Mouse (Mus musculus) neural tube, embryonic 12.5 days (tissue): ENCODE measurements around the gene Ifitm3. TPM values are rescaled to one million over a fixed set of nuclear protein-coding genes. Genes with fewer than 3 reads are reported as not detected.

Source experiments
- ATAC-seq: fragments of 200-750 bp; cut with Nextera tagmentation; 2 replicates; pipeline ENCODE4 v1.8.0; 2017; ENCODE audit warnings: low read depth, mild to moderate bottlenecking, moderate TSS enrichment, moderate library complexity; ENCODE audit not compliant: low FRiP score
- H3K27ac ChIP-seq: fragments of 300-500 bp; sonication (generic); 2 replicates; pipeline ENCODE4 v1.5.1; 2016
- H3K27me3 ChIP-seq: fragments of 300-500 bp; sonication (generic); replicated peaks from 2 replicates; pipeline ENCODE4 v1.6.1; 2016; ENCODE audit warnings: mild to moderate bottlenecking
- H3K36me3 ChIP-seq: fragments of 300-500 bp; sonication (generic); 2 replicates; pipeline ENCODE4 v1.6.1; 2016; ENCODE audit warnings: mild to moderate bottlenecking
- H3K4me1 ChIP-seq: fragments of 300-500 bp; sonication (generic); 2 replicates; pipeline ENCODE4 v1.6.1; 2016
- H3K4me2 ChIP-seq: fragments of 300-500 bp; sonication (generic); replicated peaks from 2 replicates; pipeline ENCODE4 v1.6.1; 2016; ENCODE audit warnings: mild to moderate bottlenecking
- H3K4me3 ChIP-seq: fragments of 300-500 bp; sonication (generic); 2 replicates; pipeline ENCODE4 v1.5.1; 2016
- H3K9ac ChIP-seq: fragments of 300-500 bp; sonication (generic); 2 replicates; pipeline ENCODE4 v1.6.1; 2016; ENCODE audit warnings: mild to moderate bottlenecking
- H3K9me3 ChIP-seq: fragments of 300-500 bp; sonication (generic); 2 replicates; pipeline ENCODE4 v1.6.1; 2016; ENCODE audit warnings: mild to moderate bottlenecking
- WGBS: fragments of 180-500 bp; shearing (Covaris S2); methylation state at CpG from one replicate; pipeline ENCODE4 v1.1.7; 2016; 5-methylcytosine and 5-hydroxymethylcytosine counted together
- polyA plus RNA-seq: library from polyadenylated mRNA; unstranded; fragments of >200 nt; fragmentation: Nextera tagmentation; extraction: Ambion mirVana; gene quantifications from 2 replicates; pipeline ENCODE4 v1.2.1, GENCODE M21; 2016

Ifitm3 gene
- polyA plus RNA-seq, 1 experiment from 2014 or later = 29.2 TPM

DNA sequence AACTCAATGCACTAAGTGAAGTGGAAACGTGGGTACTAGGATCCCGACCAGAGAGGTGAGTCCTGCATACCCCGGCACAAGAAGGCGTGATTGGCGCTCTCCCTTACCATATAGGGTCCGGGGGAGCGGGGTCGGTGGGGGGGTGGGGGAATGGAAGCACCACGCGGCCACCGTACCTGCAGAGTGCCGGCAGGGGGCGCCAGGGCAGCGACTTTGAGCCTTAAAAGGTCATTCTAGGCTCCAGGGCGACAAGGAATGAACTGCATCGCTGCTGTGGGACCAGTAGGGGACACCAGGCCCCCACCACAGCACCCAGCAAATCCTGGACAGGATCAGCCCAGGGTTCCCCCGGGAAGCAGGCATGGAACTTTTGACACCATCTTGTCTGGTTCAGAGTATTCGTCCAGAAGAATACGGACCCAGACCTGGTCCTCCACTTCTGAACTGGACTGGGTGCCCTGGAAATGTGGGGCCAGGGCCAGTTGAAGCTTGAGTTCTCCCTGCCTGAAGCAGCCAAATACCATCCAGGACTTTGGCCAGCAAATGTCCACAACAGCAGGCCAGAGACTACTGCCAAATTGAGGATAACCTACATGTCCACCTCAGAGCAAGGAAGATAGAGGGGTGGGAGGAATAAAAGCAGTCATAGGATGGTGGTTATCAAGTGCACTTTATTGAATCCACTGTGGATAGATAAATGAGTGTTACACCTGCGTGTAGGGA, 1.5 kb downstream of the Ifitm3 start:
- H3K36me3 ChIP-seq = no peaks in the 10 kb centered on the region
- H3K9ac ChIP-seq = no peak overlapping the region
- peak overlapping the region; percentile 43 for H3K4me2 ChIP-seq
- H3K4me1 ChIP-seq = peaks cover 19% of the 10 kb centered on the region
- no peak overlapping the region for H3K4me3 ChIP-seq
- no peaks in the 10 kb centered on the region for H3K9me3 ChIP-seq
- H3K27ac ChIP-seq = no peak overlapping the region
- 6% methylated on average over 20 of the region's 20 CpGs for WGBS
- peak; percentile 74 for ATAC-seq
- no peaks in the 10 kb centered on the region for H3K27me3 ChIP-seq

DNA sequence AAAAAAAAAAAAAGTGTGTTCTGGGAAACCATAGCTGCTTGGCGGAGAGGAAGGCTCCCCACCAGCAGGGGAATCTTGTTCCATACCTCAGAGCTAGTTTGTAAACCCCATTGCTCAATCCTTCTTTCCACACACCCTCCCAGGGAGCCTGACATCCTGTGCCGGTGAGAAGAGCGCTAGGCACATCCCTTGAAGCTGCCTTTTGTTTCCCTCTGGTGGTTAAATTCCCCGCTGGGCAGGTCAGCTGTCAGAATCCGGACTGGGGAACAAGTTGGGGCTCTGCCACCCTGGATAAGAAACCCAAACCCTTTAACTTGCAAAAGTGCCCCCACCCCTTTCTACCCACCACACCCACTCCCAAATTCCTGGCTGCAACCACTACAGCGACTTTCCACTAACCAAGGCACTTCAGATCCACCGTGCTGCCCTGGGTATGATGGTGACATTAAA, 2.2 kb downstream of the Ifitm3 start:
- H3K4me2 ChIP-seq = peak overlapping the region; percentile 43
- ATAC-seq = 0 out of 2 replicates have a peak, but pooled peaks have one; percentile 29
- no peak overlapping the region for H3K4me3 ChIP-seq
- no peaks in the 10 kb centered on the region for H3K36me3 ChIP-seq
- H3K9ac ChIP-seq = no peak overlapping the region
- no peaks in the 10 kb centered on the region for H3K9me3 ChIP-seq
- 6% methylated on average over 7 of the region's 7 CpGs for WGBS
- H3K4me1 ChIP-seq = peaks cover 19% of the 10 kb centered on the region
- no peak overlapping the region for H3K27ac ChIP-seq
- H3K27me3 ChIP-seq = no peaks in the 10 kb centered on the region

DNA sequence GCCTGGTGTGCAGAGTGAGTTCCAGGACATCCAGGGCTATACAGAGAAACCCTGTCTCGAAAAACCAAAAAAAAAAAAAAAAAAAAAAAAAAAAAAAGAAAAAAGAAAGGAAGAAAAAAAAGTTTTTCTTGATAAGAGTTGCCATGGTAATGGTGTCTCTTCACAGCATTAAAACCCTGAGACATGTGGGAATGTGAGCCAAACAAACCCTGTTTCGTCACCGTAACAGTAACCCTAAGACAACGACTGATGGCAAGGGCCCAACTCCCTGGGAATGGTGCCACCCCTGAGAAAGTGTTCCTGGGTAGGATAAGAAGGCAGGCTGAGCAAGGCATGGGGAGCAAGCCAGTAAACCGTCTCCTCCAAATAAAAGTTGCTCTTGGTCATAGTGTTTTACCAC, 3.7 kb downstream of the Ifitm3 start:
- no peaks in the 10 kb centered on the region for H3K36me3 ChIP-seq
- peaks cover 19% of the 10 kb centered on the region for H3K4me1 ChIP-seq
- no peak overlapping the region for H3K27ac ChIP-seq
- H3K4me3 ChIP-seq = no peak overlapping the region
- no peak overlapping the region for H3K4me2 ChIP-seq
- no peaks in the 10 kb centered on the region for H3K27me3 ChIP-seq
- no peaks in the 10 kb centered on the region for H3K9me3 ChIP-seq
- no peak overlapping the region for H3K9ac ChIP-seq
- ATAC-seq = no peak
- 89% methylated on average over 5 of the region's 5 CpGs for WGBS

DNA sequence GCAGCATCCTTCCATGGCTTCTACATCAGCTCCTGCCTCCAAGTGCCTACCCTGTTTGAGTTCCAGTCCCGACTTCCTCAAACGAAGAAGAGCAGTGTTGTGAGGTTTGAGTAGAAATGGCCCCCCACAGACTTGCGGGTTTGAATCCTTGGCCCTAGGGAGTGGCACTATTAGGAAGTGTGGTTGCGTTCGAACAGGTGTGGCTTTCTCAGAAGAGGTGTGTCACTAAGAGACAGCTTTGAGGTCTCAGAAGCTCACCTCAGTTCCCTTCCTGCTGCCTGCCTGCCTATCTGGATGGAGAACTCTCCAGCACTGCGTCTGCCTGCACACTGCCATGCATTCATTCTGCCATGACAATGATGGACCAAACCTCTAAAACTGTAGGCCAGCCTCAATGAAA, 4.1 kb downstream of the Ifitm3 start:
- Histone ChIP-seq H3K9me3 (no peaks in the 10 kb centered on the region), H3K4me3 (no peak overlapping the region), H3K4me1 (peaks cover 19% of the 10 kb centered on the region), H3K9ac (no peak overlapping the region), H3K27ac (no peak overlapping the region), H3K4me2 (no peak overlapping the region), H3K27me3 (no peaks in the 10 kb centered on the region), H3K36me3 (no peaks in the 10 kb centered on the region)
- 91% methylated on average over 6 of the region's 6 CpGs for WGBS
- ATAC-seq = no peak

DNA sequence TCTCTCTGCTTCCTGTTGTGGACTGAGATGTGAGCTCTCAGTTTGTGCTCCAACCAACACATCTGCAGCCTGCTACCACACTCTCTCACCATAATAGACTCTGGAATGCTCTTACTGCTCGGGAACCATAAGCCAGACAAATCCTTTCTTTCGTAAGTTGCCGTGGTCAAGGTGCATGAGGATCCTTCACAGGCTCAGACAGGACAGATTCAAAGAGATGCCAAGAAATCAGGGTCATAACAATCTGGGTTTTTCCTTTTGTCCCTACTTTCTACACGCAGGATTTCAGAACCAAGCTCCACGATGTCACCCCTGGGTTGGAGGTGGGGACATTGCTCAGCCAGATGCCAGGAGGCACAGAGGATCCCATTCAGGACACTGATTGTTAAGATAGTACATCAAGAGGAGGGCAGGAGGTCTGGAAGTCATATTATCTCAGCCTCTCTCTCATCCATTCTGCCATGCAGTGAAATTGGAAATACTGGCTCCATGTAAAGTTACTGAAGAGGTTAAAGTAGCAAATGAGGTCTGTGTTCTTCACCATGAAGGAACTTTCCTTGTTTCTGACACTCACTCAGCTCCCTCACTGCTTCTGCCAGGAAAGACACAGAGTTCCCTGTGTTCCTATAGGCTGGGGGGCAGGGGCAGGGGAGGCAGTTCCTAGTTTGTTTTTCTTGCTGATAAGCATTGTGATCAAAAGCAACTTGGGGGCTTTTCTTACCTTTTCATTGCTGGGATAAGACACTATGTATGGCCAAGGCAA, 7.1 kb downstream of the Ifitm3 start:
- H3K4me2 ChIP-seq = no peak overlapping the region
- H3K4me1 ChIP-seq = peaks cover 2% of the 10 kb centered on the region; the same call in 1 of the 2 replicates
- no peaks in the 10 kb centered on the region for H3K9me3 ChIP-seq
- H3K27me3 ChIP-seq = no peaks in the 10 kb centered on the region
- H3K9ac ChIP-seq = no peak overlapping the region
- no peaks in the 10 kb centered on the region for H3K36me3 ChIP-seq
- 90% methylated on average over 5 of the region's 5 CpGs for WGBS
- H3K27ac ChIP-seq = no peak overlapping the region
- no peak for ATAC-seq
- H3K4me3 ChIP-seq = no peak overlapping the region

DNA sequence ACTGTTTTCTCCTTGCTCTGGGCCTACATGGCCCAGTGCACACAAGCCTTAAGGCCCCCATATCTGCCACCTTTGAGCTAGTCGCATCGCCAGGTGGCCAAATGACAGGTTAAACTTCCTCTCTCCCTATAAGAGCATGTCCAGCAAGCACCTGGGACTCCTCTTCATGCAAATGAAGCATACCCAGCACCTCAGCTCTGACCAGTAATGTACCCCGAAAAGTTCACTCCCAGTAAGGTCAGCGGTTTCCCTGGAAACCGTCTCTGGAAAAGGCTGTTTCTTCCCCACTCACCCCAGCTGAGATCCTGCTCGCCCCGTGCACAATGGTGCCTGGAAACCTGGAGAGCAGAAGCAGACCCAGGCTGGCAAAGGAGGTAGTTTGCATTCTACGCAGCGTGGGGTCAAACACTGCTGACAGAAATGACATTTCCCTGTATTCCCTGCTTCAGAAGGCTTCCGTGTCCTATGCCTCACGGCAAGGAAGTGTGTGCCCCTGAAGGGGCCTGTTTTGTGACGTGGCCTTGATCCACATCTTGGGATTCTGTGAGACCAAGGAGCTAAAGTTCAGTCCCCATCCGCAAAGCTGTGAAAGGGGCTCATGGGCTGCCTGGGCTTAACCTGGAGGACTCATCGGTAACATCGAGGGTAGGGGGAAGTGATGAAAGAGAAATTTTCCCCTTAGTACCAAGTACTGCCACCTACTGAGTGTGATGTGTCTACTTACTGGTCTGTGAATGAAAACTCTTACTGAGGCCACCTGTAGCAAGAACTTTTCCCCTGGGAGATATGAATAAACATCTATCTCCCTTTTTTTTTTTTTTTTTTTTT, 9.5 kb downstream of the Ifitm3 start:
- H3K4me1 ChIP-seq = no peaks in the 10 kb centered on the region
- H3K27me3 ChIP-seq = no peaks in the 10 kb centered on the region
- no peak for ATAC-seq
- H3K36me3 ChIP-seq = no peaks in the 10 kb centered on the region
- H3K9ac ChIP-seq = no peak overlapping the region
- H3K4me2 ChIP-seq = no peak overlapping the region
- 78% methylated on average over 15 of the region's 15 CpGs for WGBS
- H3K4me3 ChIP-seq = no peak overlapping the region
- H3K9me3 ChIP-seq = no peaks in the 10 kb centered on the region
- no peak overlapping the region for H3K27ac ChIP-seq

DNA sequence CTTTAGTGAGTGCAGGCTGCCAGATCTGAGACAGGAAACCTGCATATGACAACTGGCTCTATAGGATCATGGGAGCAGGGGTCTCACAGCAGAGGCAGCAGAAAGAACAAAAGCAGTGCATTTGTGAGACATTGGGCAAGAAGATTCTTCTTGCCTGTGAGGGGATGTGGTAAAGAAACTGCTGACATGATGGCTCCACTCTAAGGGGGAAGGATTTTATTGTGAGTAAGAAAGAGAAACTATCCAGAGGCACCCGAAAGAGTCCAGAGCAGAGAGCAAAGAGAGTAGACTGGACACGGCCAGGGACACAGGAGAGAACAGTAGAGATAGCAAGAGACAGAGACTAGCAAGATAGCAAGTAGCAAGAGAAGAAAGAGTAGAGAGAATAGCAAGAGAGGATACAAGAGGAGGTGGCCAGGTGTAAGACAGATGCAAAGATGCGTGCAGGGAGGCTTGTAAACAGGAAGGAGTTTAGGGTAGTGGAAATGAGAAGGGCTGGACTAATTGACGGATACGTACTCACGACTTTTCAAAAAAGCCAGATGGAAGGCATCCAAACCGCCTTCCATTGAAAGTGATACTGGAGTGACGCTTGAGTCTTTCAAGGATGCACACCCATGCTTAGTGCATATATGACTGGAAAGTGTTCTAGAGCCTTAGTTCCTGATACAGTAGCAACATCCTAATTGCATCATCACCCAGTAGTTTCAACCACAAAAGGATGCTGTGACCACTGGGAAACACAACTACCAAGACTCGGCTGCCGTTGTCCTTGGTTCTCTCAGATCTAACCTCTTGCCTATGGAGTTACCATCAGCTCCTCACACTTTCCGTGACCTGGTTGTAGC, 11.5 kb downstream of the Ifitm3 start:
- Histone ChIP-seq H3K4me2 (no peak overlapping the region), H3K9ac (no peak overlapping the region), H3K9me3 (no peaks in the 10 kb centered on the region), H3K36me3 (no peaks in the 10 kb centered on the region), H3K4me1 (no peaks in the 10 kb centered on the region), H3K4me3 (no peak overlapping the region), H3K27me3 (no peaks in the 10 kb centered on the region), H3K27ac (no peak overlapping the region)
- WGBS = 91% methylated on average over 11 of the region's 11 CpGs
- no peak for ATAC-seq

DNA sequence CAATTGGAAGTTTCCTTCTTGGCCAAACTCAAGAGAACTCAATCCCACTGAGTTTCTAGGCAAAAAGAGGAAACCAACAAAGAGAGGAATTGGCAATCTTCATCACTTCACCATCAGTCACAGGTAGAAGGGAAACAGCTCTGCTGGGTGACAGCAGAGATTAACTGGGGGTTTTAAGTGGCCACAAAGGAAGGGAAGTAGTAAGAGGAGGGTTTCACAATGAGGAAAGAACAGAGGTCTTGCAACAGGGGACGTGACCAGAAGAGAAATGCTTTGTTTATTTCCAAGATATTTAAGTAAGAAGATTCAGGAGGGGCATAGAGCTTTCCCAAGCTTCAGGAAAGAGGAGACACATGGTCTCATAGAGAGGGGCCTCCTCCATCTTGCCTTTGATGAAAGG, 12.8 kb downstream of the Ifitm3 start:
- Histone ChIP-seq H3K27me3 (no peaks in the 10 kb centered on the region), H3K27ac (no peak overlapping the region), H3K4me1 (no peaks in the 10 kb centered on the region), H3K4me2 (no peak overlapping the region), H3K9me3 (no peaks in the 10 kb centered on the region), H3K4me3 (no peak overlapping the region), H3K36me3 (no peaks in the 10 kb centered on the region), H3K9ac (no peak overlapping the region)
- no peak for ATAC-seq
- WGBS = 68% methylated on average over 1 of the region's 1 CpGs

DNA sequence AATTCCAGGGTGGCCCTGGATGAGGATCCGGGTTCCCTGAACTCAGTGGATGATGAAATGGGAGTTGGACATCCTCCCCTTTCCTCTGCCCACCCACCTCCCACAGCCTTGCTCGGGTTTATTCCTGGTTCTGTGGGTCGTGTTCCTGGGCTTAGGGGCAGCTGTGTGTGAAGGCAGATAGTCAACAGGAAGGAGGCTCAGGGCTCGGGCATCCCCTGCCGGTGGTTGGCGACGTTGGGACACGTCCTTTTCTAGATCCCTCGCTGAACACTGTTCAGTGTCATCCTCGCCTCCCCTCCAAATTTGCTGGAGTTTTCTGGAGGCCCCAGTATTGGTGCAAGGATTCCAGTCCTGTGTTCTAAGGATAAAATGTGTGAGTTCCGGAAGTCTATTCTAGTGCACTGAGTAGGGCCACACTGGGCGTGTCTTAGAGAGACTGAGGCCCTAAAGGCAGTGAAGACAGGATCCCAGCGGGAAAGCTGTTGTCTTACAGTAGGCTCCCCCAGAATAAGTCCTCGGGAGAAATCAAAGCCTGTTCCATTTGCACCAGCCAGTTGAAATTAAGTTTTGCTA, 19.4 kb downstream of the Ifitm3 start:
- Histone ChIP-seq H3K9me3 (no peaks in the 10 kb centered on the region), H3K4me3 (no peak overlapping the region), H3K36me3 (no peaks in the 10 kb centered on the region), H3K4me2 (no peak overlapping the region), H3K27ac (no peak overlapping the region), H3K4me1 (no peaks in the 10 kb centered on the region), H3K27me3 (no peaks in the 10 kb centered on the region), H3K9ac (no peak overlapping the region)
- no peak for ATAC-seq
- WGBS = 87% methylated on average over 14 of the region's 14 CpGs

DNA sequence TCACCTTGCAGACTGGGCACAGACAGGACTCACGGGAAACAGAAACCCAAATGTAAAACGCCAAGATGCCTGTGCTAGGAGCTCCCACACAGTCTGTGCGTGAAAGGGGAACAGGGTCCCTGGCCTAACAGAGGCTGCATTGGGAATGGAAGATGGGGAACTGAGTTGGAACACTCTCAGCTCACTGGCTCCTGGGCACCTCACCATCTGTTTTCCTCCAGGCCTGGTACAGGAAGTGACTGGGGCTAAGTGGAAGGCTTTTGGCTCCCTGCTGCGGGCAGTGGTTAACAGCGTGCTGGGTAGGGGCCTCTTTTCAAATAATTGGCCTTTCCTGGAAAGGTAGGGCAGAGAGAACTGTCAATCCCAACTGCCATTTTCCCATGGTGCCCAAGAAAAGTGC, 19.9 kb downstream of the Ifitm3 start:
- H3K9me3 ChIP-seq = no peaks in the 10 kb centered on the region
- no peak for ATAC-seq
- no peaks in the 10 kb centered on the region for H3K4me1 ChIP-seq
- no peak overlapping the region for H3K4me2 ChIP-seq
- no peak overlapping the region for H3K4me3 ChIP-seq
- H3K27ac ChIP-seq = no peak overlapping the region
- WGBS = 68% methylated on average over 5 of the region's 5 CpGs
- no peak overlapping the region for H3K9ac ChIP-seq
- no peaks in the 10 kb centered on the region for H3K27me3 ChIP-seq
- H3K36me3 ChIP-seq = no peaks in the 10 kb centered on the region

DNA sequence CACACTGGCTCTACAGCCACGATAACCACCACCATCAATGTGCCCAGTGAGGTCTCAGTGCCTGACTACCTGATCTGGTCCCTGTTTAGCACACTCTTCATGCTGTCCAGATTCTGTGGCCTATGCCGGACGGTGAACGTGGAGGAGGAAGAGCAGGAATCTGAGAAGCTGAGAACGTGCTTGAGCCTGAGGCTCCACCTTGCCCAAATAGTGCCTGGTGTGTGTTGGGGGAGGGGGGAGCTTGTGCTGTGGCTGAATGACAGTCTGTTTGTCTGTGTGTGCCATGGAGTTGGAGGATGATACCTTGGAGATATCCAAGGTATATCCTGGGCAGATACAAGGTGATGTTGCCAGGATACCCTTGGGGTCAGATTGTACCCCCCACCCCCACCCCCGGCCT, 20.4 kb downstream of the Ifitm3 start:
- Histone ChIP-seq H3K9ac (no peak overlapping the region), H3K36me3 (no peaks in the 10 kb centered on the region), H3K4me3 (no peak overlapping the region), H3K27me3 (no peaks in the 10 kb centered on the region), H3K4me1 (no peaks in the 10 kb centered on the region), H3K27ac (no peak overlapping the region), H3K4me2 (no peak overlapping the region), H3K9me3 (no peaks in the 10 kb centered on the region)
- no peak for ATAC-seq
- 74% methylated on average over 6 of the region's 6 CpGs for WGBS
